Mouse (Mus musculus): ENCODE results near the gene Dnm3.

DNA sequence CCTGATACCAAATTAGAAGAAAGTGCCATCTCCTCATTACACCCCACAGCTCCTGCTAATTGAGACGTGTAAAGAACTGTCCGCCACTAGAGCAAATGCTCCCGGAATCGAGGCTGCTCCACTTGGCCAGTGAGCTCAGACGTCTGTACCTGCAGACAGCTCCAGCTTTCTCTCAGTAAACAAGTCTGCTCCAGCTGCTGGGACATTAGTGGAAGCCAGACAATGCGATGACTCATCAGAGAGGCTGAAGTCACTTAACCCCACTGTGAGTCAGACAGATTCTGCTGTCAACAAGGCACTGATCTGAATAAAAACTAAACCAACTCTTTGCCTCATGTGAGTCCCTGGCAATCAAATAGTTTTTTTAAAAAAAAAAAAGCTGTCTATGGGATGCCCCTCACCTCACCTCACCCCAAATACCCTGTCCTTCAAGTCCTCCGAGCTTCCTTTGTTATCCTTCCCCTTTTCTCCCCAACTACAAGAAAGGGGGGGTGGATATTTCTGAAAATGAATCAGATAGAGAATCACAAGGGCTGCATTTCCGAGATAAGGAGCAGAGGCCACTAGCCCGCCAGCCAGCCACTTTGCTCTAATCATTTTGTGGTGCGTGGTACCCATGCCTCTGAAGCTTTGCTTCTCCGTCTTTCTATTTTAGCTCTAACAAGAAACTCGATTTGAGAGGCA is 31.6 kb upstream of the Dnm3 start:
- TF ChIP-seq CTCF (conservative IDR thresholded peaks at IDR 0.05; ENCODE audit: insufficient read depth, insufficient read length, low read depth, low read length) (no peak), POLR2A (IDR thresholded peaks at IDR 0.05; ENCODE audit: low read depth, low read length) (no peak)

All from kidney, adult 2 months (tissue).